Mouse (Mus musculus): Measurements from ENCODE around the gene Sec23a.

DNA sequence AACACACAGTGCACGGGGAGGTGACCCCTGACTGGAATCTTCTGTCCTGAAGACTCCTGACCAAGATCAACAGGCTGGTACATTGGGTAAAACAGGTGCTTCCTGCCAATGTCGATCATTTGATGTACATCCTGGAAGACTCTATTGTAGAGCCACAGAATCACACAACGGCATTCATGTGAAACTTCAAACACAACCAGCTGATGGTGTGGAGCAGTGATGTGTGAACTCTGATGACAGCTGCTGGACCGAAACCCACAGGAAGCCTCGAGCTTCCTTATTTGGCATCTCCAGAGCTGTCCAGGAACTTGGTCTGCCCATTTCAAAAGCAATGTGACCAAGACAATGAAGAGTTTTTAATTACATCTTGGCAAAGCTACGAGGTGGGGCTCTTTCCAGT, 91.0 kb downstream of the Sec23a start:
- no peak for TF ChIP-seq MAX (IDR thresholded peaks at IDR 0.05)
- TF ChIP-seq MYOG (IDR thresholded peaks at IDR 0.05; ENCODE audit: control insufficient read depth, extremely low read depth, insufficient read length) = no peak
- no peak for TF ChIP-seq CTCF (IDR thresholded peaks at IDR 0.05; ENCODE audit: control insufficient read depth, insufficient read depth, insufficient read length)
- no peak for TF ChIP-seq USF1 (IDR thresholded peaks at IDR 0.05; ENCODE audit: low read depth)
